Mouse (Mus musculus): ENCODE results near the gene Rps6ka5. TPM values are rescaled to one million over a fixed set of nuclear protein-coding genes. Genes with fewer than 3 reads are reported as not detected.
A peak's percentile ranks its signal among the peaks of the same experiment; 100 is the strongest.

Gene Rps6ka5
- total and polyA plus RNA-seq, 2 experiments: 0.29 to 2.0 TPM

GRCm38 (mm10) chr12:100735156-100735555, 8.4 kb upstream of the Rps6ka5 start:
- no peak for TF ChIP-seq CTCF (IDR thresholded peaks at IDR 0.05; ENCODE audit: low read depth, low read length)
- TF ChIP-seq POLR2A (IDR thresholded peaks at IDR 0.05; ENCODE audit: extremely low read depth, insufficient read depth, low read length): no peak
- H3K27me3 ChIP-seq (ENCODE audit: control insufficient read depth, insufficient read depth, low read length): no peaks in the 10 kb centered on the region
- no peak overlapping the region for H3K9ac ChIP-seq (ENCODE audit: low read depth, low read length)
- no peak overlapping the region for H3K27ac ChIP-seq (replicated peaks; ENCODE audit: insufficient read depth, low read depth, low read length)
- WGBS: 89% methylated on average over 5 of the region's 5 CpGs
- DNase-seq (ENCODE audit: extremely low read depth, low read depth, low spot score): no peak
- no peaks in the 10 kb centered on the region for H3K4me1 ChIP-seq (ENCODE audit: control insufficient read depth, insufficient read depth, low read length)
- H3K36me3 ChIP-seq (ENCODE audit: control insufficient read depth, insufficient read depth, low read length): no peaks in the 10 kb centered on the region
- H3K79me2 ChIP-seq (ENCODE audit: control insufficient read depth, insufficient read depth, low read length): no peaks in the 10 kb centered on the region
- no peak overlapping the region for H3K4me3 ChIP-seq (ENCODE audit: insufficient read depth, low read depth, low read length)

GRCm38 (mm10) chr12:100728646-100729485, 2.1 kb upstream of the Rps6ka5 start:
- WGBS: 61% methylated on average over 14 of the region's 14 CpGs

GRCm38 (mm10) chr12:100727891-100728290, 1.1 kb upstream of the Rps6ka5 start:
- TF ChIP-seq POLR2A (IDR thresholded peaks at IDR 0.05; ENCODE audit: extremely low read depth, insufficient read depth, low read length) (no peak), CTCF (IDR thresholded peaks at IDR 0.05; ENCODE audit: low read depth, low read length) (no peak)
- no peak overlapping the region for H3K27ac ChIP-seq (replicated peaks; ENCODE audit: insufficient read depth, low read depth, low read length)
- DNase-seq (ENCODE audit: extremely low read depth, low read depth, low spot score): no peak
- no peak overlapping the region for H3K9ac ChIP-seq (ENCODE audit: low read depth, low read length)
- H3K79me2 ChIP-seq (ENCODE audit: control insufficient read depth, insufficient read depth, low read length): no peaks in the 10 kb centered on the region
- no peak overlapping the region for H3K4me3 ChIP-seq (ENCODE audit: insufficient read depth, low read depth, low read length)
- H3K4me1 ChIP-seq (ENCODE audit: control insufficient read depth, insufficient read depth, low read length): peaks cover 4% of the 10 kb centered on the region
- H3K36me3 ChIP-seq (ENCODE audit: control insufficient read depth, insufficient read depth, low read length): no peaks in the 10 kb centered on the region
- WGBS: 49% methylated on average over 7 of the region's 7 CpGs
- H3K27me3 ChIP-seq (ENCODE audit: control insufficient read depth, insufficient read depth, low read length): no peaks in the 10 kb centered on the region

More at GRCm38 (mm10) chr12:100728646-100729485, 2.1 kb upstream of the Rps6ka5 start:
- no peak for TF ChIP-seq POLR2A (IDR thresholded peaks at IDR 0.05; ENCODE audit: extremely low read depth, insufficient read depth, low read length)
- no peak for TF ChIP-seq CTCF (IDR thresholded peaks at IDR 0.05; ENCODE audit: low read depth, low read length)
- H3K27me3 ChIP-seq (ENCODE audit: control insufficient read depth, insufficient read depth, low read length): no peaks in the 10 kb centered on the region
- H3K9ac ChIP-seq (ENCODE audit: low read depth, low read length): no peak overlapping the region
- H3K4me3 ChIP-seq (ENCODE audit: insufficient read depth, low read depth, low read length): no peak overlapping the region
- H3K79me2 ChIP-seq (ENCODE audit: control insufficient read depth, insufficient read depth, low read length): no peaks in the 10 kb centered on the region
- no peak for DNase-seq (ENCODE audit: extremely low read depth, low read depth, low spot score)
- no peaks in the 10 kb centered on the region for H3K36me3 ChIP-seq (ENCODE audit: control insufficient read depth, insufficient read depth, low read length)
- peaks cover 4% of the 10 kb centered on the region for H3K4me1 ChIP-seq (ENCODE audit: control insufficient read depth, insufficient read depth, low read length)
- H3K27ac ChIP-seq (replicated peaks; ENCODE audit: insufficient read depth, low read depth, low read length): no peak overlapping the region

DNA sequence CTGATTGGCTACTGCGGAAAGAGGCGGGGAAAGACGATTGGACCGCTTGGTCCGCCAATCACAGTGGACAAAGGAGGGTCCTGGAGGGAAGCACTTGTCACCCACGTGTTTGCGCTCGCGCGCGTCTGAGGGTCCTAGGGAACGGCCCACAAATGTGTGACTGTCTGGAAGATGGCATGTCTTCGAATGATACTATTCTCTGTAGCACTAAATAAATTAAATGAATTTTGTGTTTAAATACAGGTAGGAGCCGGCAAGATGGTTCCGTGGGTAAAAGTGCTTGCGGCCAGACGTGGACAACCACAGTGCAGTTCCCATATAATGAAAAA, 1.4 kb downstream of the Rps6ka5 start:
- Histone ChIP-seq H3K27ac (replicated peaks; ENCODE audit: insufficient read depth, low read depth, low read length) (no peak overlapping the region), H3K4me1 (ENCODE audit: control insufficient read depth, insufficient read depth, low read length) (peaks cover 4% of the 10 kb centered on the region), H3K27me3 (ENCODE audit: control insufficient read depth, insufficient read depth, low read length) (no peaks in the 10 kb centered on the region), H3K79me2 (ENCODE audit: control insufficient read depth, insufficient read depth, low read length) (0 out of 2 replicates have a peak, but pooled peaks cover 2% of the 10 kb centered on the region), H3K9ac (ENCODE audit: low read depth, low read length) (no peak overlapping the region), H3K36me3 (ENCODE audit: control insufficient read depth, insufficient read depth, low read length) (no peaks in the 10 kb centered on the region), H3K4me3 (ENCODE audit: insufficient read depth, low read depth, low read length) (peak overlapping the region; percentile 39)
- no peak for DNase-seq (ENCODE audit: extremely low read depth, low read depth, low spot score)
- TF ChIP-seq POLR2A (IDR thresholded peaks at IDR 0.05; ENCODE audit: extremely low read depth, insufficient read depth, low read length) (no peak), CTCF (IDR thresholded peaks at IDR 0.05; ENCODE audit: low read depth, low read length) (no peak)
- WGBS: 5% methylated on average over 17 of the region's 17 CpGs

GRCm38 (mm10) chr12:100724606-100725457, 2.0 kb downstream of the Rps6ka5 start:
- Histone ChIP-seq H3K4me3 (ENCODE audit: insufficient read depth, low read depth, low read length) (peak overlapping the region; percentile 75), H3K27ac (replicated peaks; ENCODE audit: insufficient read depth, low read depth, low read length) (peak overlapping the region; percentile 68), H3K4me1 (ENCODE audit: control insufficient read depth, insufficient read depth, low read length) (peaks cover 4% of the 10 kb centered on the region), H3K9ac (ENCODE audit: low read depth, low read length) (peak overlapping the region; percentile 86), H3K27me3 (ENCODE audit: control insufficient read depth, insufficient read depth, low read length) (no peaks in the 10 kb centered on the region), H3K79me2 (ENCODE audit: control insufficient read depth, insufficient read depth, low read length) (0 out of 2 replicates have a peak, but pooled peaks cover 2% of the 10 kb centered on the region), H3K36me3 (ENCODE audit: control insufficient read depth, insufficient read depth, low read length) (no peaks in the 10 kb centered on the region)
- TF ChIP-seq POLR2A (IDR thresholded peaks at IDR 0.05; ENCODE audit: extremely low read depth, insufficient read depth, low read length) (peak; percentile 93), CTCF (IDR thresholded peaks at IDR 0.05; ENCODE audit: low read depth, low read length) (peak; percentile 64)
- WGBS: under 1% methylated on average over 84 of the region's 85 CpGs
- peak; percentile 99 for DNase-seq (ENCODE audit: extremely low read depth, low read depth, low spot score)

Measured in liver, adult 2 months (tissue).